Mouse (Mus musculus) CD4-positive, CD25-positive, alpha-beta regulatory T cell, adult 4 months (primary cell): ENCODE measurements around the gene Ddx6. TPM values are rescaled to one million over a fixed set of nuclear protein-coding genes. Genes with fewer than 3 reads are reported as not detected.

Source experiments
- ATAC-seq: one replicate; pipeline ENCODE4 v1.8.0; 2017
- polyA plus RNA-seq, 2 experiments: library from polyadenylated mRNA; unstranded; fragments of 100-300 nt; shearing (Covaris generic); gene quantifications; one replicate each; pipeline ENCODE4 v1.2.1; 2017

Gene Ddx6
- polyA plus RNA-seq, 2 experiments from 2014 or later, result 68.5 to 94.4 TPM

GRCm38 (mm10) chr9:44644186-44644585 lies 39.5 kb downstream of the Ddx6 start:
- no peak for ATAC-seq

- ATAC-seq, result no peak
Measured at GRCm38 (mm10) chr9:44645481-44645880, 40.8 kb downstream of the Ddx6 start.

- peak; percentile 93 for ATAC-seq
Measured at GRCm38 (mm10) chr9:44645924-44646323, 41.2 kb downstream of the Ddx6 start.

- ATAC-seq, result peak; percentile 34
Measured at GRCm38 (mm10) chr9:44646366-44646765, 41.7 kb downstream of the Ddx6 start.

- ATAC-seq, result no peak
Measured at GRCm38 (mm10) chr9:44647026-44647425, 42.3 kb downstream of the Ddx6 start.

GRCm38 (mm10) chr9:44647656-44648055 lies 43.0 kb downstream of the Ddx6 start:
- ATAC-seq, result no peak

- ATAC-seq, result peak; percentile 22
Measured at GRCm38 (mm10) chr9:44648881-44649281, 44.2 kb downstream of the Ddx6 start.

- ATAC-seq, result peak; percentile 73
Measured at GRCm38 (mm10) chr9:44652027-44652426, 47.3 kb downstream of the Ddx6 start.

- ATAC-seq, result no peak
Measured at GRCm38 (mm10) chr9:44653896-44654295, 49.2 kb downstream of the Ddx6 start.

- peak; percentile 59 for ATAC-seq
Measured at GRCm38 (mm10) chr9:44655098-44656066, 50.7 kb downstream of the Ddx6 start.

- no peak for ATAC-seq
Measured at GRCm38 (mm10) chr9:44663706-44664105, 59.0 kb downstream of the Ddx6 start.

GRCm38 (mm10) chr9:44671416-44671815 lies 66.7 kb downstream of the Ddx6 start:
- no peak for ATAC-seq

GRCm38 (mm10) chr9:44672291-44672865 lies 67.7 kb downstream of the Ddx6 start:
- ATAC-seq, result no peak

GRCm38 (mm10) chr9:44673005-44673404 lies 68.3 kb downstream of the Ddx6 start, which contains the start of gene Treh:
Treh (plus strand) TSS chr9:44673233.
- ATAC-seq, result no peak

GRCm38 (mm10) chr9:44678288-44678871 lies 73.7 kb downstream of the Ddx6 start:
- ATAC-seq, result no peak

GRCm38 (mm10) chr9:44679565-44679964 lies 74.9 kb downstream of the Ddx6 start:
- ATAC-seq, result no peak

- no peak for ATAC-seq
Measured at GRCm38 (mm10) chr9:44683046-44683445, 78.4 kb downstream of the Ddx6 start.

GRCm38 (mm10) chr9:44685346-44686330 lies 80.9 kb downstream of the Ddx6 start:
- ATAC-seq, result peak; percentile 41

GRCm38 (mm10) chr9:44686638-44687037 lies 81.9 kb downstream of the Ddx6 start:
- no peak for ATAC-seq

GRCm38 (mm10) chr9:44688013-44688412 lies 83.3 kb downstream of the Ddx6 start:
- no peak for ATAC-seq
